Mouse (Mus musculus) neural tube, embryonic 11.5 days (tissue): ENCODE measurements around the gene Cldn10. TPM values are rescaled to one million over a fixed set of nuclear protein-coding genes. Genes with fewer than 3 reads are reported as not detected.

ENCODE experiments used
- ATAC-seq: fragments of 200-750 bp; cut with Nextera tagmentation; 2 replicates; pipeline ENCODE4 v1.8.0; 2017; ENCODE audit warnings: moderate number of reproducible peaks, mild to moderate bottlenecking, moderate TSS enrichment, moderate library complexity; ENCODE audit not compliant: insufficient read depth, low FRiP score, low TSS enrichment
- DNase-seq: peaks from one replicate; pipeline ENCODE4 v3.0.0-alpha.2; 2015; ENCODE audit warnings: low spot score
- H3K27ac ChIP-seq: fragments of 300-500 bp; sonication (generic); 2 replicates; pipeline ENCODE4 v1.5.1; 2014; ENCODE audit warnings: low read depth, mild to moderate bottlenecking, low read length
- H3K27me3 ChIP-seq: fragments of 300-500 bp; sonication (generic); 2 replicates; pipeline ENCODE4 v1.6.1; 2014; ENCODE audit warnings: mild to moderate bottlenecking, low read length, mixed read lengths; ENCODE audit not compliant: control insufficient read depth, insufficient read depth
- H3K36me3 ChIP-seq: fragments of 300-500 bp; sonication (generic); 2 replicates; pipeline ENCODE4 v1.6.1; 2014; ENCODE audit warnings: mild to moderate bottlenecking, low read length, moderate library complexity, mixed read lengths; ENCODE audit not compliant: control insufficient read depth, insufficient read depth
- H3K4me1 ChIP-seq: fragments of 300-500 bp; sonication (generic); 2 replicates; pipeline ENCODE4 v1.6.1; 2014; ENCODE audit warnings: low read length, mixed read lengths; ENCODE audit not compliant: control insufficient read depth, insufficient read depth
- H3K4me2 ChIP-seq: fragments of 300-500 bp; sonication (generic); 2 replicates; pipeline ENCODE4 v1.6.1; 2014; ENCODE audit warnings: low read depth, mild to moderate bottlenecking, moderate library complexity
- H3K4me3 ChIP-seq: fragments of 300-500 bp; sonication (generic); 2 replicates; pipeline ENCODE4 v1.5.1; 2014; ENCODE audit warnings: low read depth, low read length
- H3K9ac ChIP-seq: fragments of 300-500 bp; sonication (generic); 2 replicates; pipeline ENCODE4 v1.6.1; 2014; ENCODE audit warnings: mild to moderate bottlenecking, low read length
- H3K9me3 ChIP-seq: fragments of 300-500 bp; sonication (generic); 2 replicates; pipeline ENCODE4 v1.6.1; 2016; ENCODE audit warnings: low read length; ENCODE audit not compliant: control insufficient read depth
- WGBS: fragments of 180-500 bp; shearing (Covaris S2); extraction: QIAGEN DNeasy Blood & Tissue Kit; methylation state at CpG from one replicate; pipeline ENCODE4 v1.1.7; 2014; 5-methylcytosine and 5-hydroxymethylcytosine counted together
- polyA plus RNA-seq: library from polyadenylated mRNA; unstranded; fragments of >200 nt; fragmentation: Nextera tagmentation; extraction: Ambion mirVana; gene quantifications from 2 replicates; pipeline ENCODE4 v1.2.1, GENCODE M21; 2014

Cldn10 gene
- polyA plus RNA-seq, 1 experiment from 2014 or later: 0.38 TPM

- peaks cover 11% of the 10 kb centered on the region for H3K36me3 ChIP-seq
- no peak overlapping the region for H3K4me3 ChIP-seq
- 64% methylated on average over 29 of the region's 29 CpGs for WGBS
- DNase-seq: peak; percentile 54
- no peak overlapping the region for H3K4me2 ChIP-seq
- H3K27me3 ChIP-seq: no peaks in the 10 kb centered on the region
- ATAC-seq: no peak; the same call in 1 of the 2 replicates
- no peak overlapping the region for H3K27ac ChIP-seq
- H3K4me1 ChIP-seq: no peaks in the 10 kb centered on the region
- no peaks in the 10 kb centered on the region for H3K9me3 ChIP-seq
- H3K9ac ChIP-seq: no peak overlapping the region
Observed at GRCm38 (mm10) chr14:118910332-118911222, 122.9 kb downstream of the Cldn10 start.

GRCm38 (mm10) chr14:118911521-118911920 lies 123.8 kb downstream of the Cldn10 start:
- no peak overlapping the region for H3K4me2 ChIP-seq
- no peaks in the 10 kb centered on the region for H3K27me3 ChIP-seq
- peaks cover 10% of the 10 kb centered on the region for H3K36me3 ChIP-seq
- WGBS: 95% methylated on average over 6 of the region's 6 CpGs
- ATAC-seq (no peak), DNase-seq (no peak)
- no peaks in the 10 kb centered on the region for H3K4me1 ChIP-seq
- no peaks in the 10 kb centered on the region for H3K9me3 ChIP-seq
- H3K9ac ChIP-seq: no peak overlapping the region
- H3K27ac ChIP-seq: no peak overlapping the region
- no peak overlapping the region for H3K4me3 ChIP-seq

- Histone ChIP-seq H3K4me1 (no peaks in the 10 kb centered on the region), H3K9ac (no peak overlapping the region), H3K27ac (no peak overlapping the region), H3K4me3 (no peak overlapping the region), H3K4me2 (no peak overlapping the region), H3K9me3 (no peaks in the 10 kb centered on the region), H3K36me3 (peaks cover 4% of the 10 kb centered on the region; the same call in 1 of the 2 replicates), H3K27me3 (no peaks in the 10 kb centered on the region)
- no peak for DNase-seq
- ATAC-seq: no peak
- WGBS: 75% methylated on average over 5 of the region's 5 CpGs
Observed at GRCm38 (mm10) chr14:118913651-118914050, 125.9 kb downstream of the Cldn10 start.

- WGBS: 69% methylated on average over 8 of the region's 8 CpGs
- no peaks in the 10 kb centered on the region for H3K9me3 ChIP-seq
- no peak overlapping the region for H3K9ac ChIP-seq
- DNase-seq (no peak), ATAC-seq (no peak)
- H3K4me1 ChIP-seq: peaks cover 13% of the 10 kb centered on the region
- no peak overlapping the region for H3K4me2 ChIP-seq
- no peak overlapping the region for H3K27ac ChIP-seq
- H3K4me3 ChIP-seq: no peak overlapping the region
- H3K27me3 ChIP-seq: peaks cover 5% of the 10 kb centered on the region; the same call in 1 of the 2 replicates
- no peaks in the 10 kb centered on the region for H3K36me3 ChIP-seq
Observed at GRCm38 (mm10) chr14:118919025-118919424, 131.3 kb downstream of the Cldn10 start.

- Histone ChIP-seq H3K27me3 (peaks cover 5% of the 10 kb centered on the region; the same call in 1 of the 2 replicates), H3K27ac (no peak overlapping the region), H3K4me2 (no peak overlapping the region), H3K4me1 (peaks cover 13% of the 10 kb centered on the region), H3K9ac (no peak overlapping the region), H3K36me3 (no peaks in the 10 kb centered on the region), H3K9me3 (no peaks in the 10 kb centered on the region), H3K4me3 (no peak overlapping the region)
- no peak for ATAC-seq
- no peak for DNase-seq
- WGBS: 56% methylated on average over 7 of the region's 7 CpGs
Observed at GRCm38 (mm10) chr14:118920654-118921053, 132.9 kb downstream of the Cldn10 start.

GRCm38 (mm10) chr14:118922251-118922650 lies 134.5 kb downstream of the Cldn10 start:
- peak; percentile 24 for DNase-seq
- no peak for ATAC-seq
- no peaks in the 10 kb centered on the region for H3K36me3 ChIP-seq
- peak overlapping the region; percentile 34 for H3K4me3 ChIP-seq
- no peaks in the 10 kb centered on the region for H3K9me3 ChIP-seq
- H3K27ac ChIP-seq: no peak overlapping the region
- H3K4me1 ChIP-seq: peaks cover 13% of the 10 kb centered on the region
- peak overlapping the region; percentile 54 for H3K9ac ChIP-seq
- WGBS: 19% methylated on average over 22 of the region's 22 CpGs
- peak overlapping the region; percentile 81 for H3K4me2 ChIP-seq
- H3K27me3 ChIP-seq: peaks cover 5% of the 10 kb centered on the region; the same call in 1 of the 2 replicates

GRCm38 (mm10) chr14:118922667-118923184 lies 135.0 kb downstream of the Cldn10 start:
- H3K9me3 ChIP-seq: no peaks in the 10 kb centered on the region

More at GRCm38 (mm10) chr14:118922667-118923184, 135.0 kb downstream of the Cldn10 start:
- ATAC-seq: peak; percentile 27
- Histone ChIP-seq H3K4me1 (peaks cover 13% of the 10 kb centered on the region), H3K27me3 (peaks cover 5% of the 10 kb centered on the region; the same call in 1 of the 2 replicates), H3K27ac (no peak overlapping the region), H3K36me3 (no peaks in the 10 kb centered on the region), H3K4me3 (peak overlapping the region; percentile 34), H3K9ac (peak overlapping the region; percentile 54), H3K4me2 (peak overlapping the region; percentile 81)
- 1% methylated on average over 42 of the region's 47 CpGs for WGBS
- DNase-seq: peak; percentile 64
